Mouse (Mus musculus) intestine, embryonic 14.5 days (tissue): ENCODE measurements around the gene Sh3glb2. TPM values are rescaled to one million over a fixed set of nuclear protein-coding genes. Genes with fewer than 3 reads are reported as not detected.

Experiments used
- ATAC-seq: fragments of 200-750 bp; cut with Nextera tagmentation; replicated peaks from 2 replicates; pipeline ENCODE4 v1.8.0; 2017; ENCODE audit warnings: low read depth, moderate number of reproducible peaks, moderate TSS enrichment, moderate library complexity; ENCODE audit not compliant: low FRiP score, low TSS enrichment
- DNase-seq: peaks from one replicate; pipeline ENCODE4 v3.0.0-alpha.2; 2018; ENCODE audit warnings: low spot score
- H3K27ac ChIP-seq: fragments of 300-500 bp; sonication (generic); 2 replicates; pipeline ENCODE4 v1.5.1; 2014; ENCODE audit warnings: low read depth, mild to moderate bottlenecking, control low read depth
- H3K27me3 ChIP-seq: fragments of 300-500 bp; sonication (generic); replicated peaks from 2 replicates; pipeline ENCODE4 v1.6.1; 2014; ENCODE audit warnings: low read length, control low read depth; ENCODE audit not compliant: control insufficient read depth, insufficient read depth
- H3K36me3 ChIP-seq: fragments of 300-500 bp; sonication (generic); 2 replicates; pipeline ENCODE4 v1.6.1; 2014; ENCODE audit warnings: low read length, control low read depth; ENCODE audit not compliant: control insufficient read depth, insufficient read depth
- H3K4me1 ChIP-seq: fragments of 300-500 bp; sonication (generic); replicated peaks from 2 replicates; pipeline ENCODE4 v1.6.1; 2014; ENCODE audit warnings: low read length, control low read depth, mixed read lengths; ENCODE audit not compliant: control insufficient read depth, insufficient read depth
- H3K4me2 ChIP-seq: fragments of 300-500 bp; sonication (generic); 2 replicates; pipeline ENCODE4 v1.6.1; 2014; ENCODE audit warnings: low read length
- H3K4me3 ChIP-seq: fragments of 300-500 bp; sonication (generic); 2 replicates; pipeline ENCODE4 v1.5.1; 2014; ENCODE audit warnings: low read depth, low read length, control low read depth, mixed read lengths
- H3K9ac ChIP-seq: fragments of 300-500 bp; sonication (generic); 2 replicates; pipeline ENCODE4 v1.6.1; 2014; ENCODE audit warnings: mild to moderate bottlenecking, low read length
- H3K9me3 ChIP-seq: fragments of 300-500 bp; sonication (generic); 2 replicates; pipeline ENCODE4 v1.6.1; 2016; ENCODE audit warnings: low read length, control low read depth; ENCODE audit not compliant: control insufficient read depth
- WGBS: fragments of 180-500 bp; shearing (Covaris S2); extraction: QIAGEN DNeasy Blood & Tissue Kit; methylation state at CpG from one replicate; pipeline ENCODE4 v1.1.7; 2014; 5-methylcytosine and 5-hydroxymethylcytosine counted together
- polyA plus RNA-seq: library from polyadenylated mRNA; unstranded; fragments of >200 nt; fragmentation: Nextera tagmentation; extraction: Ambion mirVana; gene quantifications from 2 replicates; pipeline ENCODE4 v1.2.1, GENCODE M21; 2014

The Sh3glb2 gene
- polyA plus RNA-seq, 1 experiment from 2014 or later: 65.9 TPM

GRCm38 (mm10) chr2:30371544-30371943 lies 12.4 kb upstream of the Sh3glb2 start:
- Histone ChIP-seq H3K4me1 (no peaks in the 10 kb centered on the region), H3K9me3 (no peaks in the 10 kb centered on the region), H3K9ac (no peak overlapping the region), H3K4me2 (no peak overlapping the region), H3K4me3 (no peak overlapping the region), H3K36me3 (peaks cover 82% of the 10 kb centered on the region), H3K27ac (no peak overlapping the region), H3K27me3 (no peaks in the 10 kb centered on the region)
- 93% methylated on average over 8 of the region's 8 CpGs for WGBS
- DNase-seq: no peak
- no peak for ATAC-seq

- H3K9ac ChIP-seq: no peak overlapping the region
- no peaks in the 10 kb centered on the region for H3K9me3 ChIP-seq
- H3K4me1 ChIP-seq: peaks cover 10% of the 10 kb centered on the region
- H3K4me3 ChIP-seq: no peak overlapping the region
- H3K27me3 ChIP-seq: no peaks in the 10 kb centered on the region
- peaks cover 42% of the 10 kb centered on the region for H3K36me3 ChIP-seq
- no peak overlapping the region for H3K27ac ChIP-seq
- WGBS: 64% methylated on average over 5 of the region's 5 CpGs
- H3K4me2 ChIP-seq: no peak overlapping the region
- ATAC-seq: no peak
- DNase-seq: no peak
These were observed 7.1 kb upstream of the Sh3glb2 start for GRCm38 (mm10) chr2:30366203-30366602.

- WGBS: 78% methylated on average over 2 of the region's 2 CpGs
- Histone ChIP-seq H3K9ac (peak overlapping the region; percentile 72), H3K4me3 (peak overlapping the region; percentile 97), H3K36me3 (peaks cover 34% of the 10 kb centered on the region), H3K9me3 (no peaks in the 10 kb centered on the region), H3K4me1 (peaks cover 10% of the 10 kb centered on the region), H3K27ac (no peak overlapping the region), H3K4me2 (peak overlapping the region; percentile 95), H3K27me3 (no peaks in the 10 kb centered on the region)
- DNase-seq (no peak), ATAC-seq (no peak)
These were observed 6.3 kb upstream of the Sh3glb2 start for GRCm38 (mm10) chr2:30365281-30366069.

GRCm38 (mm10) chr2:30363773-30364650 lies 4.9 kb upstream of the Sh3glb2 start, which contains the start of gene Miga2:
Gene Miga2, plus strand, starts transcription at chr2:30364233.
- H3K27me3 ChIP-seq: no peaks in the 10 kb centered on the region
- ATAC-seq: peak; percentile 96
- H3K9ac ChIP-seq: peak within 1 kb of the TSS; percentile 72
- H3K27ac ChIP-seq: 0 out of 2 replicates have a peak within 1 kb of the TSS, but pooled peaks have one; percentile 27
- peaks cover 14% of the 10 kb centered on the region for H3K4me1 ChIP-seq
- H3K9me3 ChIP-seq: no peaks in the 10 kb centered on the region
- peaks cover 20% of the 10 kb centered on the region for H3K36me3 ChIP-seq
- peak within 1 kb of the TSS; percentile 95 for H3K4me2 ChIP-seq
- H3K4me3 ChIP-seq: peak within 1 kb of the TSS; percentile 97
- under 1% methylated on average over 54 of the region's 54 CpGs for WGBS
- DNase-seq: peak; percentile 98

GRCm38 (mm10) chr2:30362865-30363264 lies 3.7 kb upstream of the Sh3glb2 start:
- no peak overlapping the region for H3K9ac ChIP-seq
- peaks cover 8% of the 10 kb centered on the region for H3K36me3 ChIP-seq
- H3K4me1 ChIP-seq: peaks cover 23% of the 10 kb centered on the region
- ATAC-seq (no peak), DNase-seq (no peak)
- H3K27me3 ChIP-seq: no peaks in the 10 kb centered on the region
- H3K27ac ChIP-seq: no peak overlapping the region
- H3K9me3 ChIP-seq: no peaks in the 10 kb centered on the region
- no peak overlapping the region for H3K4me3 ChIP-seq
- WGBS: 74% methylated on average over 5 of the region's 5 CpGs
- H3K4me2 ChIP-seq: no peak overlapping the region

- no peak for DNase-seq
- Histone ChIP-seq H3K27ac (no peak overlapping the region), H3K9ac (no peak overlapping the region), H3K4me1 (peaks cover 36% of the 10 kb centered on the region), H3K36me3 (no peaks in the 10 kb centered on the region), H3K4me2 (no peak overlapping the region), H3K9me3 (no peaks in the 10 kb centered on the region), H3K27me3 (no peaks in the 10 kb centered on the region), H3K4me3 (no peak overlapping the region)
- no peak for ATAC-seq
- 60% methylated on average over 10 of the region's 10 CpGs for WGBS
These were observed 1.5 kb upstream of the Sh3glb2 start for GRCm38 (mm10) chr2:30360626-30361025.

GRCm38 (mm10) chr2:30357552-30358510 lies 1.3 kb downstream of the Sh3glb2 start:
- Histone ChIP-seq H3K27ac (no peak overlapping the region), H3K4me2 (peak overlapping the region; percentile 88), H3K9me3 (no peaks in the 10 kb centered on the region), H3K9ac (no peak overlapping the region; the same call in 1 of the 2 replicates), H3K4me1 (peaks cover 26% of the 10 kb centered on the region), H3K27me3 (no peaks in the 10 kb centered on the region), H3K4me3 (peak overlapping the region; percentile 72), H3K36me3 (peaks cover 18% of the 10 kb centered on the region)
- 42% methylated on average over 8 of the region's 8 CpGs for WGBS
- peak; percentile 10; the same call in 1 of the 2 replicates for ATAC-seq
- DNase-seq: peak; percentile 64

- H3K27ac ChIP-seq: no peak overlapping the region
- DNase-seq (no peak), ATAC-seq (no peak)
- H3K9me3 ChIP-seq: no peaks in the 10 kb centered on the region
- H3K27me3 ChIP-seq: no peaks in the 10 kb centered on the region
- no peak overlapping the region for H3K9ac ChIP-seq
- no peak overlapping the region for H3K4me3 ChIP-seq
- H3K36me3 ChIP-seq: peaks cover 20% of the 10 kb centered on the region
- no peak overlapping the region for H3K4me2 ChIP-seq
- H3K4me1 ChIP-seq: peaks cover 26% of the 10 kb centered on the region
- WGBS: 65% methylated on average over 9 of the region's 9 CpGs
These were observed 2.2 kb downstream of the Sh3glb2 start for GRCm38 (mm10) chr2:30356906-30357305.
